Mouse (Mus musculus) neural tube, embryonic 15.5 days (tissue): ENCODE measurements at regions not wholly inside any gene's neighbourhood (a gene's known extent, or its start where the extent isn't known, plus 50 kb on each side); places are given as distances from the start of the nearest gene placed in this dataset.

Experiments
- ATAC-seq: fragments of 200-750 bp; cut with Nextera tagmentation; 2 replicates; pipeline ENCODE4 v1.8.0; 2017; ENCODE audit warnings: mild to moderate bottlenecking, moderate TSS enrichment, moderate library complexity; ENCODE audit not compliant: low FRiP score
- H3K27ac ChIP-seq: fragments of 300-500 bp; sonication (generic); replicated peaks from 2 replicates; pipeline ENCODE4 v1.5.1; 2015; ENCODE audit warnings: mild to moderate bottlenecking, inconsistent platforms
- H3K27me3 ChIP-seq: fragments of 300-500 bp; sonication (generic); replicated peaks from 2 replicates; pipeline ENCODE4 v1.6.1; 2015; ENCODE audit warnings: inconsistent platforms
- H3K36me3 ChIP-seq: fragments of 300-500 bp; sonication (generic); 2 replicates; pipeline ENCODE4 v1.6.1; 2015; ENCODE audit warnings: inconsistent platforms
- H3K4me1 ChIP-seq: fragments of 300-500 bp; sonication (generic); 2 replicates; pipeline ENCODE4 v1.6.1; 2015; ENCODE audit warnings: inconsistent platforms
- H3K4me2 ChIP-seq: fragments of 300-500 bp; sonication (generic); 2 replicates; pipeline ENCODE4 v1.6.1; 2015; ENCODE audit warnings: inconsistent platforms, mild to moderate bottlenecking, moderate library complexity
- H3K4me3 ChIP-seq: fragments of 300-500 bp; sonication (generic); replicated peaks from 2 replicates; pipeline ENCODE4 v1.5.1; 2015; ENCODE audit warnings: mild to moderate bottlenecking, inconsistent platforms
- H3K9ac ChIP-seq: fragments of 300-500 bp; sonication (generic); replicated peaks from 2 replicates; pipeline ENCODE4 v1.6.1; 2015; ENCODE audit warnings: mild to moderate bottlenecking, inconsistent platforms
- H3K9me3 ChIP-seq: fragments of 300-500 bp; sonication (generic); replicated peaks from 2 replicates; pipeline ENCODE4 v1.6.1; 2016; ENCODE audit warnings: inconsistent platforms
- WGBS: fragments of 180-500 bp; shearing (Covaris S2); methylation state at CpG from one replicate; pipeline ENCODE4 v1.1.7; 2015; ENCODE audit warnings: mixed read lengths; 5-methylcytosine and 5-hydroxymethylcytosine counted together

GRCm38 (mm10) chr3:148228002-148228707 is 762.2 kb downstream of the Adgrl2 start:
- no peak overlapping the region for H3K4me3 ChIP-seq
- no peaks in the 10 kb centered on the region for H3K4me1 ChIP-seq
- H3K27me3 ChIP-seq = no peaks in the 10 kb centered on the region
- 73% methylated on average over 9 of the region's 9 CpGs for WGBS
- H3K4me2 ChIP-seq = no peak overlapping the region
- ATAC-seq = no peak
- no peak overlapping the region for H3K9ac ChIP-seq
- no peak overlapping the region for H3K27ac ChIP-seq
- H3K9me3 ChIP-seq = no peaks in the 10 kb centered on the region
- H3K36me3 ChIP-seq = no peaks in the 10 kb centered on the region

- H3K36me3 ChIP-seq = no peaks in the 10 kb centered on the region
- no peaks in the 10 kb centered on the region for H3K9me3 ChIP-seq
- no peak overlapping the region for H3K4me3 ChIP-seq
- H3K27me3 ChIP-seq = no peaks in the 10 kb centered on the region
- no peak overlapping the region for H3K9ac ChIP-seq
- 88% methylated on average over 5 of the region's 5 CpGs for WGBS
- peaks cover 8% of the 10 kb centered on the region; the same call in 1 of the 2 replicates for H3K4me1 ChIP-seq
- no peak for ATAC-seq
- no peak overlapping the region for H3K27ac ChIP-seq
- no peak overlapping the region for H3K4me2 ChIP-seq
Measured at GRCm38 (mm10) chr3:148220826-148221225, 769.5 kb downstream of the Adgrl2 start.

DNA sequence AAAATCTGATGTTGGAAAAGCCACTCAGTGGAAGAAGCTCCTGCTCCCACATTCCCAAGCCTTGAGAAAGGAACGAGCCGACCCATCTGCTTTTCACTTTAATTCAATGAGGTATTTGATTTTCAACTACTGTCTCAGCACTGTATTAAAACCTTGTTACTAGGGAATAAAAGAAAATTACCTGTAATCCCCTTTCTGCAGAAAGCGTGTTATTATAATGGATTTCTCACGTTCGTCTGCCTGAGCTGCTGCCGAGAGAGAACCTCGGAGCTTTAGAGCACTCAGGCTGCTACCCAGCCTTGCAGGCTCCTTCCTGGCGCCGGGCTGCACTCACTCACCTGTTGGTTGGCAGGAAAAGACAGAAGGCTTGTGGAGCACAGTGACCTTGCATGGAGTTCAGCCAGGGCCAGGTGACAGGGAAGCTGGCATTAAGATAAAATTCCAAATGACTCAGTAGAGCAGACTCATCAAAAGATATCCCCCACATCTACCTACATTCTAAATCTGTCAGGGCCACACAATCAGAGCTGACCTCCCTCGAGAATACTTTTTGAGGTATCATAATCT is 770.2 kb downstream of the Adgrl2 start:
- no peaks in the 10 kb centered on the region for H3K27me3 ChIP-seq
- H3K4me3 ChIP-seq = no peak overlapping the region
- 55% methylated on average over 10 of the region's 10 CpGs for WGBS
- ATAC-seq = no peak
- H3K27ac ChIP-seq = no peak overlapping the region
- peaks cover 8% of the 10 kb centered on the region; the same call in 1 of the 2 replicates for H3K4me1 ChIP-seq
- no peaks in the 10 kb centered on the region for H3K36me3 ChIP-seq
- H3K9ac ChIP-seq = no peak overlapping the region
- H3K4me2 ChIP-seq = no peak overlapping the region
- no peaks in the 10 kb centered on the region for H3K9me3 ChIP-seq

GRCm38 (mm10) chr3:148202148-148202547 is 788.2 kb downstream of the Adgrl2 start:
- no peak for ATAC-seq
- 89% methylated on average over 3 of the region's 3 CpGs for WGBS
- Histone ChIP-seq H3K4me3 (no peak overlapping the region), H3K27ac (no peak overlapping the region), H3K4me2 (no peak overlapping the region), H3K9ac (no peak overlapping the region), H3K36me3 (no peaks in the 10 kb centered on the region), H3K27me3 (no peaks in the 10 kb centered on the region), H3K9me3 (no peaks in the 10 kb centered on the region), H3K4me1 (no peaks in the 10 kb centered on the region)

GRCm38 (mm10) chr3:148186704-148187103 is 803.7 kb downstream of the Adgrl2 start:
- 78% methylated on average over 2 of the region's 2 CpGs for WGBS
- H3K9ac ChIP-seq = no peak overlapping the region
- H3K4me1 ChIP-seq = no peaks in the 10 kb centered on the region
- H3K9me3 ChIP-seq = no peaks in the 10 kb centered on the region
- H3K27me3 ChIP-seq = no peaks in the 10 kb centered on the region
- no peak overlapping the region for H3K4me3 ChIP-seq
- no peaks in the 10 kb centered on the region for H3K36me3 ChIP-seq
- ATAC-seq = no peak
- H3K4me2 ChIP-seq = no peak overlapping the region
- no peak overlapping the region for H3K27ac ChIP-seq

GRCm38 (mm10) chr3:148167556-148167955 is 822.8 kb downstream of the Adgrl2 start:
- no peak overlapping the region for H3K27ac ChIP-seq
- no peak for ATAC-seq
- no peaks in the 10 kb centered on the region for H3K4me1 ChIP-seq
- H3K9ac ChIP-seq = no peak overlapping the region
- WGBS = 84% methylated on average over 1 of the region's 1 CpGs
- H3K36me3 ChIP-seq = no peaks in the 10 kb centered on the region
- H3K4me2 ChIP-seq = no peak overlapping the region
- H3K9me3 ChIP-seq = no peaks in the 10 kb centered on the region
- H3K27me3 ChIP-seq = no peaks in the 10 kb centered on the region
- no peak overlapping the region for H3K4me3 ChIP-seq

GRCm38 (mm10) chr3:148159059-148159458 is 831.3 kb downstream of the Adgrl2 start:
- 71% methylated on average over 3 of the region's 3 CpGs for WGBS
- H3K4me1 ChIP-seq = no peaks in the 10 kb centered on the region
- H3K27ac ChIP-seq = no peak overlapping the region
- H3K27me3 ChIP-seq = no peaks in the 10 kb centered on the region
- H3K4me2 ChIP-seq = no peak overlapping the region
- ATAC-seq = no peak
- H3K9me3 ChIP-seq = no peaks in the 10 kb centered on the region
- no peak overlapping the region for H3K4me3 ChIP-seq
- H3K36me3 ChIP-seq = no peaks in the 10 kb centered on the region
- H3K9ac ChIP-seq = no peak overlapping the region

DNA sequence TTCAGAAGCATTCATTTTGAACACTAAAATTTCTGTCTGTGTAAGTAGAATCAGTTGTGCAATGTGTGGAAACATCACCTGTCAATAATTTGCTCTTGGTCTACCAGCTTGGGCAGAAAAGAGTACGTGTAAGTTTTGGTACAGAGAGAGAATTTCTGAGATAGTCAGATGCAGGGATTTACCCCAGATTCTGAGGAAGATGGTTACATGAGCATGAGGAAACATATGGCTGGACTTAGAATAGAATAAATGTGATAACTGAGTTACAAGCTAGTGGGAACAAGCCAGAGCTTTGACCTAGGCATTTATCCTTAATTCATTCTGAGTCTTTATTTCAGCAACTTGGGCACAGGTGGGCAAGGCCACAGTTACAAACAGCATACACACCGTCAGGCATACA is 831.8 kb downstream of the Adgrl2 start:
- H3K9me3 ChIP-seq = no peaks in the 10 kb centered on the region
- no peak overlapping the region for H3K4me2 ChIP-seq
- no peak overlapping the region for H3K27ac ChIP-seq
- H3K4me1 ChIP-seq = no peaks in the 10 kb centered on the region
- WGBS = 93% methylated on average over 2 of the region's 2 CpGs
- H3K4me3 ChIP-seq = no peak overlapping the region
- no peaks in the 10 kb centered on the region for H3K27me3 ChIP-seq
- no peak for ATAC-seq
- no peaks in the 10 kb centered on the region for H3K36me3 ChIP-seq
- no peak overlapping the region for H3K9ac ChIP-seq

DNA sequence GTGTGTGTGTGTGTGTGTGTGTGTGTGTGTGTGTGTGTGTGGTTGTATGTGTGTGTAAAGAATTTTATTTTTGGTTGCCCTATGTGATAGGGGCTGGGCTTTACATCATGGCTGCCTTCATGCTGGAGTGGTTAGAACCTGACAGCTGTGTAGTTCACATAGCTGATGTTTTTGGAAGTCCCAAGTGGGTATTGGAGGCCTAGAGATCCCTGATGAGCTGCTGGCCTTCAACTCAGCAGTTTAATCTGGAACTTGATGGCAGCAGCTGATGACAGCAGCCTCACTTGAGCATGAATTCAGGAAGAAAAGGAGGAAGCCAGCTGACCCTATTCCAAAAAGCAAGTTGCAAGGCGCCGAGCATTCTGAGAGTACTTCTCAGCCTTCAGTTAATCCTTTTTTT is 846.6 kb downstream of the Adgrl2 start:
- Histone ChIP-seq H3K36me3 (no peaks in the 10 kb centered on the region), H3K27ac (no peak overlapping the region), H3K4me3 (no peak overlapping the region), H3K4me2 (no peak overlapping the region), H3K9ac (no peak overlapping the region), H3K4me1 (no peaks in the 10 kb centered on the region), H3K9me3 (no peaks in the 10 kb centered on the region), H3K27me3 (no peaks in the 10 kb centered on the region)
- ATAC-seq = no peak
- 91% methylated on average over 2 of the region's 2 CpGs for WGBS

- no peak for ATAC-seq
- Histone ChIP-seq H3K27ac (no peak overlapping the region), H3K9ac (no peak overlapping the region), H3K9me3 (no peaks in the 10 kb centered on the region), H3K4me3 (no peak overlapping the region), H3K4me1 (no peaks in the 10 kb centered on the region), H3K27me3 (no peaks in the 10 kb centered on the region), H3K4me2 (no peak overlapping the region), H3K36me3 (no peaks in the 10 kb centered on the region)
- 85% methylated on average over 3 of the region's 3 CpGs for WGBS
Measured at GRCm38 (mm10) chr3:148136791-148137251, 853.5 kb downstream of the Adgrl2 start.

DNA sequence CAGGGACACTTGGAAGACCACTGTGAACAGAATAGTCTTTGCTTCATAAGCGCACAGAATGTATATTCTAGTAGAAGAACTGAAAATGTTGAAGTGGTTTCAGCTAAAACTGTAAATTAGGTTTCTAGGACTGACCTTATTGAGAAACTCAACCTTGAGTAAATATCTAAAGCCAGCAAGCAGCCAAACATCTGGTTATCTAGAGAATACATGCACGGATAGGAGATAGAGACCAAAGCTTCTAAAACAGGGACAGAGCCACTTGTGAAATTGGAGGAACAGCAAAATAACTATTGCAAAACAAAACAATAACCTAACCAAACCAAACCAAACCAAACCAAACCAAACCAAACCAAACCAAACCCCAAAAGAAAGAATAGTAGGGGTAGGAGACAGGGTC is 855.7 kb downstream of the Adgrl2 start:
- Histone ChIP-seq H3K27me3 (no peaks in the 10 kb centered on the region), H3K36me3 (no peaks in the 10 kb centered on the region), H3K4me2 (no peak overlapping the region), H3K4me3 (no peak overlapping the region), H3K4me1 (no peaks in the 10 kb centered on the region), H3K27ac (no peak overlapping the region), H3K9ac (no peak overlapping the region), H3K9me3 (no peaks in the 10 kb centered on the region)
- ATAC-seq = no peak
- 93% methylated on average over 2 of the region's 2 CpGs for WGBS

GRCm38 (mm10) chr3:148115576-148115975 is 874.8 kb downstream of the Adgrl2 start:
- Histone ChIP-seq H3K4me3 (no peak overlapping the region), H3K4me2 (no peak overlapping the region), H3K9me3 (no peaks in the 10 kb centered on the region), H3K27me3 (no peaks in the 10 kb centered on the region), H3K4me1 (no peaks in the 10 kb centered on the region), H3K36me3 (no peaks in the 10 kb centered on the region), H3K27ac (no peak overlapping the region), H3K9ac (no peak overlapping the region)
- ATAC-seq = no peak
